Mouse (Mus musculus): ENCODE data around the gene Zfp663. TPM values are rescaled to one million over a fixed set of nuclear protein-coding genes. Genes with fewer than 3 reads are reported as not detected.

Zfp663 gene
- under 1 TPM in 1 of 2 experiments, not detected in 1; 0.08 TPM for total RNA-seq (2021)
- long read RNA-seq, experiment 1 = 0 reads
- long read RNA-seq, experiment 2, partial matches to known transcripts = 0 of 1 reads
- long read RNA-seq, experiment 2, other reads (novel, unspliced or antisense) = 0 of 1 reads

GRCm38 (mm10) chr2:165368496-165368895 lies at the start of gene Zfp663:
Gene Zfp663 (minus strand): TSS chr2:165368729.
- intact Hi-C loops (cut with DNase I; ENCODE audit: low total_unique reads) = loop anchor here (10.0 kb wide), 1 partner anchor 116 kb away; no protein-coding TSS in a partner anchor
- no peak for DNase-seq

GRCm38 (mm10) chr2:165417291-165417690 lies 48.8 kb upstream of the Zfp663 start:
- DNase-seq = peak; percentile 39
- intact Hi-C loops (cut with DNase I; ENCODE audit: low total_unique reads) = no loop called here

- DNase-seq = no peak
- intact Hi-C loops (cut with DNase I; ENCODE audit: low total_unique reads) = no loop called here
These were observed 47.3 kb upstream of the Zfp663 start for GRCm38 (mm10) chr2:165415795-165416194.

- intact Hi-C loops (cut with DNase I; ENCODE audit: low total_unique reads) = no loop called here
These were observed 46.7 kb upstream of the Zfp663 start for GRCm38 (mm10) chr2:165415141-165415721.

GRCm38 (mm10) chr2:165414321-165414720 lies 45.8 kb upstream of the Zfp663 start:
- DNase-seq = no peak
- intact Hi-C loops (cut with DNase I; ENCODE audit: low total_unique reads) = no loop called here

More at GRCm38 (mm10) chr2:165415141-165415721, 46.7 kb upstream of the Zfp663 start:
- no peak for DNase-seq

GRCm38 (mm10) chr2:165413884-165414283 lies 45.4 kb upstream of the Zfp663 start:
- intact Hi-C loops (cut with DNase I; ENCODE audit: low total_unique reads) = no loop called here
- no peak for DNase-seq

GRCm38 (mm10) chr2:165407700-165408301 lies 39.3 kb upstream of the Zfp663 start:
- DNase-seq = peak; percentile 74
- intact Hi-C loops (cut with DNase I; ENCODE audit: low total_unique reads) = no loop called here

GRCm38 (mm10) chr2:165405351-165405750 lies 36.8 kb upstream of the Zfp663 start:
- intact Hi-C loops (cut with DNase I; ENCODE audit: low total_unique reads) = no loop called here
- no peak for DNase-seq

GRCm38 (mm10) chr2:165404951-165405350 lies 36.4 kb upstream of the Zfp663 start:
- DNase-seq = no peak

GRCm38 (mm10) chr2:165398164-165398785 lies 29.7 kb upstream of the Zfp663 start:
- DNase-seq = no peak
- intact Hi-C loops (cut with DNase I; ENCODE audit: low total_unique reads) = no loop called here

More at GRCm38 (mm10) chr2:165404951-165405350, 36.4 kb upstream of the Zfp663 start:
- intact Hi-C loops (cut with DNase I; ENCODE audit: low total_unique reads) = no loop called here

GRCm38 (mm10) chr2:165397502-165398163 lies 29.1 kb upstream of the Zfp663 start:
- DNase-seq = peak; percentile 70
- intact Hi-C loops (cut with DNase I; ENCODE audit: low total_unique reads) = no loop called here

GRCm38 (mm10) chr2:165396831-165397501 lies 28.4 kb upstream of the Zfp663 start:
- intact Hi-C loops (cut with DNase I; ENCODE audit: low total_unique reads) = no loop called here

GRCm38 (mm10) chr2:165392156-165392555 lies 23.6 kb upstream of the Zfp663 start:
- DNase-seq = no peak
- intact Hi-C loops (cut with DNase I; ENCODE audit: low total_unique reads) = loop anchor here (5.0 kb wide), 1 partner anchor 95 kb away; no protein-coding TSS in a partner anchor

More at GRCm38 (mm10) chr2:165396831-165397501, 28.4 kb upstream of the Zfp663 start:
- DNase-seq = peak; percentile 72

GRCm38 (mm10) chr2:165391561-165391960 lies 23.0 kb upstream of the Zfp663 start:
- DNase-seq = peak; percentile 70
- intact Hi-C loops (cut with DNase I; ENCODE audit: low total_unique reads) = loop anchor here (5.0 kb wide), 1 partner anchor 96 kb away; no protein-coding TSS in a partner anchor

- no peak for DNase-seq
- intact Hi-C loops (cut with DNase I; ENCODE audit: low total_unique reads) = no loop called here
These were observed 20.9 kb upstream of the Zfp663 start for GRCm38 (mm10) chr2:165389299-165389952.

GRCm38 (mm10) chr2:165387844-165388495 lies 19.4 kb upstream of the Zfp663 start, which contains the start of gene Zfp334:
Gene Zfp334 (minus strand): TSS chr2:165388259.
- DNase-seq = peak; percentile 94
- intact Hi-C loops (cut with DNase I; ENCODE audit: low total_unique reads) = no loop called here

GRCm38 (mm10) chr2:165387370-165387769 lies 18.8 kb upstream of the Zfp663 start:
- intact Hi-C loops (cut with DNase I; ENCODE audit: low total_unique reads) = no loop called here
- DNase-seq = no peak

GRCm38 (mm10) chr2:165380050-165380449 lies 11.5 kb upstream of the Zfp663 start:
- no peak for DNase-seq
- intact Hi-C loops (cut with DNase I; ENCODE audit: low total_unique reads) = no loop called here
